14 mouse cellular contexts compared by ENCODE assay signal in the genomic region with DNA sequence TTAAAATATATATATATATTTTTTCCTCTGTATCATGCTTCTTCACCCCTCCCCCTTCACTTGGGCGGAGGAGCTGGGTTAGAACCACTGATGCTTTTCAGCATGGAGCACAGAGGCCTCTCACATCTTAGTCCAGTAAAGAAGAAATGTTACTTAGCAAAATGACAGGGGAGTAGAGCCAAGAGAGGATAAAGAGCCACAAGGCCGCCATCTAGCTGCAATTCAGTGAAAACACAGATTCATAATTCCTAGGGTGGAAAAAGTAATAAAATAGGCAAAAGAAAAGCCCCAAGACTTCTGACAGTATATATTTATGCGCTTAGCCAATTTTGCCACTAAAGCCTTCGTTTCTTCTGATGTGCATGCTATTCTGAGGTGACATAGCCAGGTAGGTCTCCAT.
DNase-seq lines count a peak whose midpoint lies in the region; ATAC-seq and TF ChIP-seq lines count a peak whose summit lies in the region.
"Had no signal": no experiment of that assay in that cellular context is flagged by ENCODE, and none has a peak within 500 bp of the region (broad histone marks: within the 10 kb centered on the region; RNA-seq: fewer than 3 reads in every experiment).

No protein-coding gene starts in this region.

- H3K36me3 ChIP-seq in kidney, postnatal 0 days (ENCODE audit: insufficient read depth, low read length), result no peaks in the 10 kb centered on the region
- no peaks in the 10 kb centered on the region for H3K36me3 ChIP-seq in kidney, embryonic 15.5 days
- H3K36me3 ChIP-seq in midbrain, postnatal 0 days (ENCODE audit: insufficient read depth, low read length), result no peaks in the 10 kb centered on the region; the same call in 1 of the 2 replicates
- H3K36me3 ChIP-seq in midbrain, embryonic 11.5 days (ENCODE audit: control insufficient read depth, insufficient read depth, low read length), result no peaks in the 10 kb centered on the region
- no peaks in the 10 kb centered on the region for H3K36me3 ChIP-seq in stomach, postnatal 0 days (ENCODE audit: control insufficient read depth, insufficient read depth, low read length)
- H3K36me3 ChIP-seq: hindbrain, embryonic 15.5 days; neural tube, embryonic 13.5 days; stomach, embryonic 15.5 days had no signal

- no peak overlapping the region for H3K27ac ChIP-seq in kidney, postnatal 0 days
- H3K27ac ChIP-seq in kidney, embryonic 15.5 days, result no peak overlapping the region
- no peak overlapping the region for H3K27ac ChIP-seq in midbrain, postnatal 0 days (ENCODE audit: low read depth, low read length)
- no peak overlapping the region for H3K27ac ChIP-seq in midbrain, embryonic 11.5 days (ENCODE audit: low read depth, low read length)
- H3K27ac ChIP-seq in stomach, postnatal 0 days (replicated peaks), result no peak overlapping the region
- H3K27ac ChIP-seq: hindbrain, embryonic 15.5 days; macrophage; stomach, embryonic 15.5 days had no signal

- H3K9me3 ChIP-seq in kidney, postnatal 0 days (replicated peaks; ENCODE audit: low read length), result no peaks in the 10 kb centered on the region
- H3K9me3 ChIP-seq in kidney, embryonic 15.5 days (replicated peaks), result no peaks in the 10 kb centered on the region
- no peaks in the 10 kb centered on the region for H3K9me3 ChIP-seq in midbrain, postnatal 0 days (ENCODE audit: low read length)
- no peaks in the 10 kb centered on the region for H3K9me3 ChIP-seq in midbrain, embryonic 11.5 days (ENCODE audit: control insufficient read depth, low read length)
- no peaks in the 10 kb centered on the region for H3K9me3 ChIP-seq in stomach, postnatal 0 days (ENCODE audit: control insufficient read depth, low read length)
- H3K9me3 ChIP-seq: hindbrain, embryonic 15.5 days; neural tube, embryonic 13.5 days; stomach, embryonic 15.5 days had no signal

- no peak for ATAC-seq in kidney, postnatal 0 days (replicated peaks; ENCODE audit: low FRiP score, low read depth)
- no peak for ATAC-seq in kidney, embryonic 15.5 days (replicated peaks; ENCODE audit: low FRiP score)
- no peak for ATAC-seq in midbrain, postnatal 0 days (ENCODE audit: low FRiP score)
- ATAC-seq in midbrain, embryonic 11.5 days (ENCODE audit: low FRiP score), result no peak
- no peak for ATAC-seq in stomach, postnatal 0 days (ENCODE audit: low FRiP score, low TSS enrichment)

- TF ChIP-seq CTCF in kidney, postnatal 0 days (IDR thresholded peaks at IDR 0.05; ENCODE audit: low read depth), result peak; percentile 71
- peak; percentile 74 for TF ChIP-seq CTCF in midbrain, postnatal 0 days (IDR thresholded peaks at IDR 0.05)
- peak; percentile 71 for TF ChIP-seq CTCF in stomach, postnatal 0 days (IDR thresholded peaks at IDR 0.05; ENCODE audit: low read depth)

- no peak for TF ChIP-seq EP300 in stomach, postnatal 0 days (optimal IDR thresholded peaks at IDR 0.05)

- peak; percentile 40 for DNase-seq in embryo, embryonic 10 days (ENCODE audit: low spot score)
- DNase-seq in embryo, embryonic 9.5 days (ENCODE audit: extremely low spot score), result no peak
- peak; percentile 72 for DNase-seq in kidney, postnatal 0 days (ENCODE audit: low spot score)
- DNase-seq in midbrain, postnatal 0 days (ENCODE audit: low spot score), result peak; percentile 72
- DNase-seq in midbrain, embryonic 11.5 days (ENCODE audit: low spot score, missing footprints), result no peak
- DNase-seq in stomach, postnatal 0 days (ENCODE audit: low spot score), result no peak
- no peak for DNase-seq in gastrocnemius, postnatal 10 days
- DNase-seq: heart, adult 11 months; right cerebral cortex, postnatal 25 days had no signal

- H3K4me2 ChIP-seq in kidney, postnatal 0 days (ENCODE audit: low read length), result no peak overlapping the region
- no peak overlapping the region for H3K4me2 ChIP-seq in kidney, embryonic 15.5 days
- H3K4me2 ChIP-seq in midbrain, postnatal 0 days (ENCODE audit: low read depth, low read length, poor library complexity, severe bottlenecking), result no peak overlapping the region
- H3K4me2 ChIP-seq in midbrain, embryonic 11.5 days, result no peak overlapping the region
- H3K4me2 ChIP-seq in stomach, postnatal 0 days (replicated peaks; ENCODE audit: low read depth), result no peak overlapping the region

- H3K4me1 ChIP-seq in kidney, postnatal 0 days (replicated peaks; ENCODE audit: insufficient read depth, low read length), result peaks cover 6% of the 10 kb centered on the region; the same call in 1 of the 2 replicates
- peaks cover 14% of the 10 kb centered on the region for H3K4me1 ChIP-seq in kidney, embryonic 15.5 days
- peaks cover 16% of the 10 kb centered on the region; the same call in 1 of the 2 replicates for H3K4me1 ChIP-seq in midbrain, postnatal 0 days (ENCODE audit: insufficient read depth, low read length)
- peaks cover 31% of the 10 kb centered on the region for H3K4me1 ChIP-seq in midbrain, embryonic 11.5 days (ENCODE audit: control insufficient read depth, insufficient read depth, low read length)
- H3K4me1 ChIP-seq in stomach, postnatal 0 days (replicated peaks; ENCODE audit: control insufficient read depth, insufficient read depth), result no peaks in the 10 kb centered on the region
- H3K4me1 ChIP-seq: stomach, embryonic 15.5 days had no signal

- no peak overlapping the region for H3K9ac ChIP-seq in kidney, postnatal 0 days (ENCODE audit: low read depth, low read length)
- no peak overlapping the region for H3K9ac ChIP-seq in kidney, embryonic 15.5 days
- no peak overlapping the region for H3K9ac ChIP-seq in midbrain, postnatal 0 days (replicated peaks; ENCODE audit: low read length, poor library complexity, severe bottlenecking)
- H3K9ac ChIP-seq in midbrain, embryonic 11.5 days (ENCODE audit: low read length), result no peak overlapping the region
- H3K9ac ChIP-seq in stomach, postnatal 0 days (ENCODE audit: low read length), result no peak overlapping the region
- H3K9ac ChIP-seq: hindbrain, embryonic 15.5 days; neural tube, embryonic 13.5 days; stomach, embryonic 15.5 days had no signal

- 83% methylated on average over 4 of the region's 4 CpGs for WGBS in kidney, postnatal 0 days
- 86% methylated on average over 4 of the region's 4 CpGs for WGBS in kidney, embryonic 15.5 days
- 67% methylated on average over 4 of the region's 4 CpGs for WGBS in midbrain, postnatal 0 days
- WGBS in midbrain, embryonic 11.5 days, result 82% methylated on average over 4 of the region's 4 CpGs
- 81% methylated on average over 4 of the region's 4 CpGs for WGBS in stomach, postnatal 0 days

- H3K4me3 ChIP-seq in kidney, postnatal 0 days (replicated peaks; ENCODE audit: low read depth, low read length), result no peak overlapping the region
- no peak overlapping the region for H3K4me3 ChIP-seq in kidney, embryonic 15.5 days (replicated peaks)
- H3K4me3 ChIP-seq in midbrain, postnatal 0 days (ENCODE audit: low read depth, low read length), result no peak overlapping the region
- H3K4me3 ChIP-seq in midbrain, embryonic 11.5 days (ENCODE audit: low read depth, low read length), result no peak overlapping the region
- H3K4me3 ChIP-seq in stomach, postnatal 0 days (ENCODE audit: low read depth, low read length), result no peak overlapping the region
- H3K4me3 ChIP-seq: hindbrain, embryonic 15.5 days; neural tube, embryonic 13.5 days had no signal

- H3K27me3 ChIP-seq in kidney, postnatal 0 days (ENCODE audit: insufficient read depth, low read length), result no peaks in the 10 kb centered on the region
- no peaks in the 10 kb centered on the region for H3K27me3 ChIP-seq in kidney, embryonic 15.5 days
- no peaks in the 10 kb centered on the region for H3K27me3 ChIP-seq in midbrain, postnatal 0 days (ENCODE audit: insufficient read depth, low read length)
- no peaks in the 10 kb centered on the region for H3K27me3 ChIP-seq in midbrain, embryonic 11.5 days (ENCODE audit: control insufficient read depth, insufficient read depth, low read length)
- H3K27me3 ChIP-seq in stomach, postnatal 0 days (ENCODE audit: control insufficient read depth, insufficient read depth, low read length), result no peaks in the 10 kb centered on the region
- H3K27me3 ChIP-seq: hindbrain, embryonic 15.5 days; neural tube, embryonic 13.5 days; stomach, embryonic 15.5 days had no signal

Comparison
In these comparisons a context has a peak if more than half of its experiments do, and no peak if none do; other contexts are left out.
1. DNase-seq: peak in embryo, embryonic 10 days (single experiment), kidney, postnatal 0 days (single experiment) and midbrain, postnatal 0 days (single experiment); none in embryo, embryonic 9.5 days (single experiment), midbrain, embryonic 11.5 days (single experiment), stomach, postnatal 0 days (single experiment) and gastrocnemius, postnatal 10 days (single experiment).
2. Peak in every context shown above with its lines, with median percentiles within 50 percentile points of each other: CTCF ChIP-seq.